Mouse (Mus musculus): ENCODE measurements around the gene Agbl4.

GRCm38 (mm10) chr4:111624914-111625313 lies 1227.5 kb downstream of the Agbl4 start:
- no peak for TF ChIP-seq CTCF (IDR thresholded peaks at IDR 0.05; ENCODE audit: control insufficient read depth, insufficient read depth, insufficient replicate concordance, low read depth, low read length)
- TF ChIP-seq POLR2A (IDR thresholded peaks at IDR 0.05; ENCODE audit: control insufficient read depth, low read depth, low read length) = no peak

Data from testis, adult 2 months (tissue).